ENCODE assay signal across 17 mouse cellular contexts in genomic region chr1:191225771-191226170, GRCm38 (mm10). TPM values are rescaled to one million over a fixed set of nuclear protein-coding genes. Genes with fewer than 3 reads are reported as not detected.
DNase-seq lines count a peak whose midpoint lies in the region; ATAC-seq and TF ChIP-seq lines count a peak whose summit lies in the region.
"Had no signal": no experiment of that assay in that cellular context is flagged by ENCODE, and none has a peak within 500 bp of the region (broad histone marks: within the 10 kb centered on the region; RNA-seq: fewer than 3 reads in every experiment).

No protein-coding gene starts in this region.

- no peaks in the 10 kb centered on the region for H3K79me2 ChIP-seq in heart, adult 2 months (replicated peaks; ENCODE audit: control insufficient read depth, insufficient read depth, low read length)
- no peaks in the 10 kb centered on the region for H3K79me2 ChIP-seq in liver, adult 2 months (ENCODE audit: control insufficient read depth, insufficient read depth, low read length)

- H3K4me3 ChIP-seq in heart, adult 2 months: no peak overlapping the region
- H3K4me3 ChIP-seq in liver, adult 2 months (ENCODE audit: insufficient read depth, low read depth, low read length): no peak overlapping the region
- no peak overlapping the region for H3K4me3 ChIP-seq in liver, embryonic 16.5 days (ENCODE audit: low read depth, low read length)
- no peak overlapping the region for H3K4me3 ChIP-seq in forebrain, embryonic 15.5 days

- no peak overlapping the region for H3K9ac ChIP-seq in heart, adult 2 months (ENCODE audit: low read depth, low read length)
- no peak overlapping the region for H3K9ac ChIP-seq in liver, adult 2 months (ENCODE audit: low read depth, low read length)
- H3K9ac ChIP-seq in liver, embryonic 16.5 days (ENCODE audit: low read depth, low read length): no peak overlapping the region
- no peak overlapping the region for H3K9ac ChIP-seq in forebrain, embryonic 15.5 days (replicated peaks)
- H3K9ac ChIP-seq: midbrain, embryonic 13.5 days had no signal

- no peaks in the 10 kb centered on the region for H3K9me3 ChIP-seq in liver, embryonic 16.5 days (replicated peaks; ENCODE audit: control insufficient read depth, low read length)
- no peaks in the 10 kb centered on the region for H3K9me3 ChIP-seq in forebrain, embryonic 15.5 days
- H3K9me3 ChIP-seq: intestine, embryonic 15.5 days; midbrain, embryonic 13.5 days had no signal

- H3K27ac ChIP-seq in heart, adult 2 months: peak overlapping the region; percentile 93
- H3K27ac ChIP-seq in liver, adult 2 months (replicated peaks; ENCODE audit: insufficient read depth, low read depth, low read length): no peak overlapping the region
- H3K27ac ChIP-seq in liver, embryonic 16.5 days (ENCODE audit: low read length): no peak overlapping the region
- H3K27ac ChIP-seq in forebrain, embryonic 15.5 days (replicated peaks): no peak overlapping the region
- H3K27ac ChIP-seq: hindbrain, embryonic 14.5 days; left cerebral cortex, adult 2 months; midbrain, embryonic 13.5 days had no signal

- TF ChIP-seq POLR2A in heart, adult 2 months (IDR thresholded peaks at IDR 0.05; ENCODE audit: insufficient read depth, low read depth, low read length): no peak
- TF ChIP-seq POLR2A in liver, adult 2 months (IDR thresholded peaks at IDR 0.05; ENCODE audit: extremely low read depth, insufficient read depth, low read length): no peak

- TF ChIP-seq CTCF in heart, adult 2 months (IDR thresholded peaks at IDR 0.05): no peak
- no peak for TF ChIP-seq CTCF in liver, adult 2 months (IDR thresholded peaks at IDR 0.05; ENCODE audit: low read depth, low read length)

- 0 out of 2 replicates have a peak overlapping the region, but pooled peaks have one; percentile 97 for H3K4me2 ChIP-seq in liver, embryonic 16.5 days (ENCODE audit: low read depth, low read length)
- no peak overlapping the region for H3K4me2 ChIP-seq in forebrain, embryonic 15.5 days (replicated peaks)

- DNase-seq in heart, adult 2 months: no peak
- DNase-seq in heart, postnatal 10 days: no peak
- peak; percentile 78 for DNase-seq in liver, adult 2 months (ENCODE audit: extremely low read depth, low read depth, low spot score)
- DNase-seq in liver: no peak
- DNase-seq in A20 (ENCODE audit: low read depth, low spot score): peak; percentile 70
- DNase-seq: B cell, adult 2 months; kidney, postnatal 4 days; layer of hippocampus, adult 9-11 months; lung, embryonic 14.5 days; right cerebral cortex, postnatal 25 days; thymus, postnatal 4 days had no signal

- H3K4me1 ChIP-seq in heart, adult 2 months (ENCODE audit: control insufficient read depth, insufficient read depth, low read length): peaks cover 10% of the 10 kb centered on the region
- peaks cover 12% of the 10 kb centered on the region for H3K4me1 ChIP-seq in liver, adult 2 months (ENCODE audit: control insufficient read depth, insufficient read depth, low read length)
- peaks cover 6% of the 10 kb centered on the region for H3K4me1 ChIP-seq in liver, embryonic 16.5 days (ENCODE audit: control insufficient read depth, low read depth, low read length)
- peaks cover 16% of the 10 kb centered on the region for H3K4me1 ChIP-seq in forebrain, embryonic 15.5 days

- ATAC-seq in liver, embryonic 16.5 days (ENCODE audit: low read depth): no peak; the same call in 1 of the 2 replicates
- no peak for ATAC-seq in forebrain, embryonic 15.5 days (replicated peaks)

- H3K27me3 ChIP-seq in heart, adult 2 months (ENCODE audit: control insufficient read depth, insufficient read depth, low read length): no peaks in the 10 kb centered on the region
- no peaks in the 10 kb centered on the region for H3K27me3 ChIP-seq in liver, adult 2 months (ENCODE audit: control insufficient read depth, insufficient read depth, low read length)
- no peaks in the 10 kb centered on the region; the same call in 1 of the 2 replicates for H3K27me3 ChIP-seq in liver, embryonic 16.5 days (ENCODE audit: control insufficient read depth, insufficient read depth, low read depth, low read length)
- H3K27me3 ChIP-seq in forebrain, embryonic 15.5 days: no peaks in the 10 kb centered on the region
- H3K27me3 ChIP-seq: intestine, embryonic 15.5 days; midbrain, embryonic 13.5 days had no signal

- 79% methylated on average over 2 of the region's 2 CpGs for WGBS in heart, adult 2 months
- 16% methylated on average over 2 of the region's 2 CpGs for WGBS in liver, adult 2 months
- 67% methylated on average over 2 of the region's 2 CpGs for WGBS in liver, embryonic 16.5 days (ENCODE audit: insufficient replicate concordance)
- WGBS in forebrain, embryonic 15.5 days: 88% methylated on average over 2 of the region's 2 CpGs

- no peaks in the 10 kb centered on the region for H3K36me3 ChIP-seq in heart, adult 2 months (ENCODE audit: control insufficient read depth, insufficient read depth, low read length)
- no peaks in the 10 kb centered on the region for H3K36me3 ChIP-seq in liver, adult 2 months (ENCODE audit: control insufficient read depth, insufficient read depth, low read length)
- no peaks in the 10 kb centered on the region for H3K36me3 ChIP-seq in liver, embryonic 16.5 days (ENCODE audit: control insufficient read depth, insufficient read depth)
- no peaks in the 10 kb centered on the region for H3K36me3 ChIP-seq in forebrain, embryonic 15.5 days
- H3K36me3 ChIP-seq: intestine, embryonic 15.5 days; midbrain, embryonic 13.5 days had no signal

- intact Hi-C loops in heart, adult 2 months (cut with DNase I): loop anchor here (10.0 kb wide), 1 partner anchor 169 kb away; no protein-coding TSS in a partner anchor
- intact Hi-C loops in heart, postnatal 10 days (cut with DNase I): loop anchor here (5.0 kb wide), 1 partner anchor 47 kb away; no protein-coding TSS in a partner anchor

- no peak for TF ChIP-seq EP300 in heart, adult 2 months (IDR thresholded peaks at IDR 0.05; ENCODE audit: insufficient read depth, low read depth, low read length)

RNA-seq across cellular contexts. Expression of gene Atf3, which starts 7.9 kb away (rescaled TPM):
- 10 to 100 TPM; 11.0 to 11.5 TPM for total RNA-seq in heart, adult 2 months (2021)
- 3.6 and 7.1 TPM in 2 replicates for polyA plus RNA-seq in heart, adult 2 months (2012; rRNA removed)
- total RNA-seq in heart, postnatal 10 days (2021): 1 to 10 TPM; 5.3 to 5.6 TPM
- 0.55 and 1.1 TPM in 2 replicates for total RNA-seq in liver, adult 2 months (2014; rRNA removed)
- polyA plus RNA-seq in liver, adult 2 months (2012; rRNA removed): 0.55 and 0.81 TPM in 2 replicates
- 1.5 and 1.9 TPM in 2 replicates for polyA plus RNA-seq in liver, embryonic 16.5 days (2015; fragmentation: Nextera tagmentation; extraction: Ambion mirVana)
- 1.1 and 1.5 TPM in 2 replicates for polyA plus RNA-seq in forebrain, embryonic 15.5 days (2015; fragmentation: Nextera tagmentation; extraction: Ambion mirVana)

Comparison
In these comparisons a context has a peak if more than half of its experiments do, and no peak if none do; other contexts are left out.
1. DNase-seq: peak in liver, adult 2 months (single experiment) and A20 (single experiment); none in heart, adult 2 months (0 of 2), heart, postnatal 10 days (0 of 2) and liver (single experiment).